Mouse (Mus musculus): ENCODE results near the gene Cfap54.

The Cfap54 gene

DNA sequence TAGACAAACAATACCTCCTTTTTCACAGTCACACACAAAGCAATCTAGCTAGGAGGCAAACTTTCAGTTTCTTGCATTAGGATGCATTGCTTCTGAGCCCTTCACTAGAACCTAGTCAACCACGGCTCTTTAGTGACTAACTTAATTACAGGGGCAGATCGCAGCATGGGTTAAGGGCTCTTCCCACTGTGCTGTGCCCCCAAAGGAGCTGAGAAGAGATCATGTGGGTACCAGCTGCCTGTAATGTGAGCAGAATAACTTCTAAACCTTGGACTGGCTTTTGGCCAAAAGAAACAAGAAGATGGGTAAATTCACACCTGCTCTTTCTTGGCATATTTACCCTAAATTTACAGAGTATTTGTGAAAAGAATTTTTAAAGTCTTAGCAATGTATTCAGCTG is 291.2 kb downstream of the Cfap54 start:
- DNase-seq (ENCODE audit: low read depth, low spot score): no peak

DNA sequence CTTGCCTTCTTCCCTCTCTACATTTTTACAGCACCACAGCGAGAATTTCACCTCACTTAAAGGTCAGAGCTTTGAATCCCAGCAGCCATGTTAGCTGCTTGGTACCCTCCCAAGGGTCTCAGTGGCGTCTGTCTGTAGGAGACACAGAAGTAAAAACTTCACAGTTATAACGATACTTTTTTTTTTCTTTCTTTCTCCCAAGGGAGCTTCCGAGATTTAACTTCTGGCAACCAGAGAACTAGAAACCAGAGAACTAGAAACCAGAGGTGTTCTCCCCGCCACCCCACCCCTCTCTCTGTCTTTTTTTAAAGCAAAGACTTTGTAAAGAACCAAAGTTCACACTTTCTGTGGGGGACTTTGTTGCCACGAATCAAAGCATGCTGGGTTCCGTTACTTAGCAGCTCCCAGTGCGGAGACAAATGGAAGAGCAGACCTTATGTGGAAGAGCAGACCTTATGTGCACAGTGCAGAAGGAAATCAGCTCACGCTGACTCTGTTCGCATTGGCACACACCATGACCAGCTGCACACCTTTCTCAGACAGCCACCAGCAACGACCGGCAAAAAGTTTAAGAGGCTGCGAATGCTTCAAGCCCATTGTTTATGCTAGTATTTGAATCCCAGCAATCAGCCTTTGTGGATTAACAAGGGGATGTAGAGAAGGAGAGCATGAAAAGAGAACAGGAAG is 292.9 kb downstream of the Cfap54 start:
- DNase-seq (ENCODE audit: low read depth, low spot score): no peak

DNA sequence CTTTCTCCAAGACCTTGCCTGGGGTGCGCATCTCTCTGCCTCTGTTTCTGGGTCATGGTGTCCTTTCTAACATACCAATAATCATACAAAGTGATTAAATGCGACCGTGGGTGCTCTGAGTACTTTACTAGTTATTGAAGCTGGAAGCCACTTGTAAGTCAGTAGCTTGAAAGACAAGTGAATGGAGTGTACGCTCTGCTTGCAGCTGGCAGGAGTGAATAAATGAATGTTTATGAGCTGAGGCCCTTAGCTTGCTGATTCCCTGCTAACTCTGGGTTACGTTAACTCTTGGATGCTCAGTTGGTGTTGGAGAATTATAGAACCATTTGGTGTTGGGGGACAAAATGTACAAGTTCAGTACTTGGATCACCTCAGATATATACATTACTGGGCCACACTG is 298.7 kb downstream of the Cfap54 start:
- DNase-seq (ENCODE audit: low read depth, low spot score): no peak

DNA sequence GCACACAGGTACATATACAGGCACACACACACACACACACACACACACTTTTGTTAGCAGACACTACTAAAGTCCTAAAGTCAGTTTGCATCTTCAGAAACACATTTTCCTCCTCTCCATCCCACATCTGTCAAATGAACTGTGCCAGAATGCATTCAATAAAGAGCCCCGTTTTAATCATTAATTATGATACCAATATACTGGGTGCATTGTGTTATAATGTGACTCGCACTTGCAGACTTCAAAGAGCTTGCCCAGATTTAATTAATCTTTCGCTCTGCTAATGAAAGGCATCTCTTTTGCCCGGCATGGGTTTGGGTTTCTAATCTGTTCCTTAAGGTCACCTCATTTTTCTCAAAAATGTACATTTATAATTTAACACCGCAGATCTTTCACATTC is 327.1 kb downstream of the Cfap54 start:
- no peak for DNase-seq (ENCODE audit: low read depth, low spot score)

DNA sequence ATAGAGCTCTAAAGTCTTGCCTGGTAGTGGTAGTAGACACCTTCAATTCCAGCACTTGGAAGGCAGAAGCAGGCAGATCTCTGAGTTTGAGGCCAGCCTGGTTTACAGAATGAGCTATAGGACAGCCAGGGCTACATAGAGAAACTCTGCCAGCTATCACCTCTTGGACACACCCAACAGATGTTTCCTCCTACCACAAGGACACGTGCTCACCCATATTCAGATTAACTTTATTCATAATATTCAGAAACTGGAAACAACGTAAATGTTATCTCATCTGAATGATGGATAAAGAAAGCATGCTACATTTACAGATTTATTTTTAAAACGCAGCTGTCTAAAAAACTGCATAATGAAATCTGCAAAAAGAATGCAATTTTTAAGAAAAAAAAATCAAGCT is 351.1 kb downstream of the Cfap54 start:
- no peak for DNase-seq (ENCODE audit: low read depth, low spot score)

GRCm38 (mm10) chr10:92728723-92729122 is 352.7 kb downstream of the Cfap54 start:
- no peak for DNase-seq (ENCODE audit: low read depth, low spot score)
